Mouse (Mus musculus) liver, postnatal 0 days (tissue): ENCODE measurements around the gene Agmat. TPM values are rescaled to one million over a fixed set of nuclear protein-coding genes. Genes with fewer than 3 reads are reported as not detected.
A peak's percentile ranks its signal among the peaks of the same experiment; 100 is the strongest.

Source experiments
- ATAC-seq: fragments of 200-750 bp; cut with Nextera tagmentation; 2 replicates; pipeline ENCODE4 v1.8.0; 2017; ENCODE audit warnings: mild to moderate bottlenecking, moderate library complexity
- DNase-seq: peaks from one replicate; pipeline ENCODE4 v3.0.0-alpha.2; 2016
- H3K27ac ChIP-seq: fragments of 300-500 bp; sonication (generic); 2 replicates; pipeline ENCODE4 v1.5.1; 2014; ENCODE audit warnings: antibody characterized with exemption, moderate library complexity, mild to moderate bottlenecking, low read depth
- H3K27me3 ChIP-seq: fragments of 300-500 bp; sonication (generic); 2 replicates; pipeline ENCODE4 v1.6.1; 2014; ENCODE audit warnings: low read length, control low read depth, mixed read lengths; ENCODE audit not compliant: insufficient read depth
- H3K36me3 ChIP-seq: fragments of 300-500 bp; sonication (generic); replicated peaks from 2 replicates; pipeline ENCODE4 v1.6.1; 2014; ENCODE audit warnings: mild to moderate bottlenecking, control low read depth, low read length, moderate library complexity, mixed read lengths; ENCODE audit not compliant: insufficient read depth
- H3K4me1 ChIP-seq: fragments of 300-500 bp; sonication (generic); 2 replicates; pipeline ENCODE4 v1.6.1; 2014; ENCODE audit warnings: antibody characterized with exemption, mild to moderate bottlenecking, control low read depth; ENCODE audit not compliant: insufficient read depth
- H3K4me2 ChIP-seq: fragments of 300-500 bp; sonication (generic); 2 replicates; pipeline ENCODE4 v1.6.1; 2014; ENCODE audit warnings: low read depth, mild to moderate bottlenecking, low read length, moderate library complexity, mixed read lengths
- H3K4me3 ChIP-seq: fragments of 300-500 bp; sonication (generic); 2 replicates; pipeline ENCODE4 v1.5.1; 2014; ENCODE audit warnings: low read depth, low read length
- H3K9ac ChIP-seq: fragments of 300-500 bp; sonication (generic); replicated peaks from 2 replicates; pipeline ENCODE4 v1.6.1; 2014; ENCODE audit warnings: mild to moderate bottlenecking, moderate library complexity
- H3K9me3 ChIP-seq: fragments of 300-500 bp; sonication (generic); 2 replicates; pipeline ENCODE4 v1.6.1; 2016; ENCODE audit warnings: mild to moderate bottlenecking, control low read depth, low read length, mixed read lengths
- CTCF ChIP-seq: sonication (generic); IDR thresholded peaks from 2 replicates; pipeline ENCODE4 v1.5.1; 2016; ENCODE audit warnings: antibody characterized with exemption, low read depth
- EP300 ChIP-seq: IDR thresholded peaks from 2 replicates; pipeline ENCODE4 v1.6.1; 2016; ENCODE audit warnings: antibody characterized with exemption, low read depth, mild to moderate bottlenecking
- WGBS: fragments of 180-500 bp; shearing (Covaris S2); extraction: QIAGEN DNeasy Blood & Tissue Kit; methylation state at CpG from one replicate; pipeline ENCODE4 v1.1.7; 2014; ENCODE audit not compliant: insufficient replicate concordance; 5-methylcytosine and 5-hydroxymethylcytosine counted together
- polyA plus RNA-seq: library from polyadenylated mRNA; unstranded; fragments of >200 nt; fragmentation: Nextera tagmentation; extraction: Ambion mirVana; gene quantifications from 2 replicates; pipeline ENCODE4 v1.2.1, GENCODE M21; 2015

The Agmat gene
- polyA plus RNA-seq, 1 experiment from 2014 or later: 105 TPM

DNA sequence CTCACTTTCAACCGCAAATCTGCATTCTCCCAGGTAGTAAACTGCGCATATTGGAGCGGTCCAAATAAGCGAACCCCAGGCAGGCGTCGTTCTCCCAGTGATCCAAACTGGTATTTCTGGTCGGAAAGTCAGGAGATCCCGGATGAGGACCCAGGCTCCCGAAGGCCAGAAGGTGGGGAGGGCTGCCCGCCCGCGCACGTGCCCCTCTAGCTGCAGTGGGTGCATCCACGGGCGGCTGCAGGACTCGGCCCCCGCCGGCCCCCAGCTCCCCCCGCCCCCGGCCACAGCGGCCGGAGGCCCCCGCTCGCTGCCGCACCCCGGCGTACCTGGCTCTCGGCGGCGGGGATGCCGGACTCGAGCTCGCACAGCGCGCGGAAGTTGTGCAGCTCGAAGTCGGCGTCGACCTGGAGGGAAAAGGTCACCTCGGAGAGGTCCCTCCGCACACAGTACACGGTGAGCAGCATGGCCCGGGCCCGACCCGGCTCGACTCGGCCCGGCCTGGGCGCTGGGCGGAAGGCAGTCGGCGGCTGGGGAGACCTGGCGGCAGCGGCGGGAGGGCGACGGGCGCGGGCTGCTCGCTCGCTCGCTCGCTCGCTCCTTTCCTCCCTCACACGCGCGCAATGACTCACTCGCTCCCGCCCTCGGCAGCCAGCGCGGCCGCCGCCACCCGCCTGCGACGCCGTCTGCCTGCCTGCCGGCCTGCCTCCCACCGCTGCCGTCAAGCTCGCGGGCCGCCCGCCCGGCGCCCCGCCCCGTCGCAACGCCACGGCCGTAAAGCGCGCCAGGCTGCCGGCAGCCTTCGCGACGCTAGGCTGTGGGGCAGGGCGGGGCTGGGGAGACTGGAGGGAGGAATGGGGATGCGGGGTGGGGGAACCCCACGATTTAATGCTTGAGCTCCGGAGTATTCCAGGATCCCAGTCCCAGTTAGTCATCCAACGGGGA, 23.5 kb upstream of the Agmat start, which contains the start of gene Ddi2:
Gene Ddi2, minus strand, starts transcription at position 689 of the 942 bp plus-strand sequence.
- WGBS: under 1% methylated on average over 94 of the region's 105 CpGs
- peak; percentile 84 for ATAC-seq
- H3K36me3 ChIP-seq: peaks cover 8% of the 10 kb centered on the region
- H3K4me2 ChIP-seq: peak within 1 kb of the TSS; percentile 92
- peak within 1 kb of the TSS; percentile 97 for H3K9ac ChIP-seq
- H3K4me1 ChIP-seq: peaks cover 45% of the 10 kb centered on the region
- H3K4me3 ChIP-seq: peak within 1 kb of the TSS; percentile 97
- no peaks in the 10 kb centered on the region for H3K9me3 ChIP-seq
- no peaks in the 10 kb centered on the region for H3K27me3 ChIP-seq
- peak; percentile 94 for DNase-seq
- H3K27ac ChIP-seq: peak within 1 kb of the TSS; percentile 100
- TF ChIP-seq EP300: no peak
- TF ChIP-seq CTCF: no peak

DNA sequence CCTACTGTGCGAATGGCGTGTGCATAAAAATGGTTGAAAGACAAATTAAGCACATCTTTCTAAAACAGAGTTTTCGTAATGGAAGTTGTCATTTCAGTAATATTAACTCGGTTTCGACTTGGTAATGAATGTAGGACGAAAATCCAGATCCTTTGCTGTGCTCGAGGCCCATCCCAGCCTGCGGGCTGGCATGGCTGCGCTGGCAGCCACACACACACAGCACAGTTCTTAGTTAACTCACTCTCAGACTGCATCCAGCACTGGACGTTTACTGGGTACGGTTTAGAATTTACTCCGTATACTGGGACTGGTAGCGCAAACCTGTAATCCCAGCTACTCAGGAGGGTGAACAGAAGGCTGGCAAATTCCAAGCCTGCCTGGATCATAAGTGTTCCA, 22.8 kb upstream of the Agmat start:
- Histone ChIP-seq H3K36me3 (peaks cover 8% of the 10 kb centered on the region), H3K9me3 (no peaks in the 10 kb centered on the region), H3K27me3 (no peaks in the 10 kb centered on the region), H3K9ac (peak overlapping the region; percentile 97), H3K27ac (peak overlapping the region; percentile 100), H3K4me2 (peak overlapping the region; percentile 92), H3K4me3 (peak overlapping the region; percentile 97), H3K4me1 (peaks cover 48% of the 10 kb centered on the region)
- WGBS: 8% methylated on average over 13 of the region's 13 CpGs
- no peak for DNase-seq
- TF ChIP-seq EP300 (no peak), CTCF (no peak)
- ATAC-seq: peak; percentile 21; the same call in 1 of the 2 replicates

DNA sequence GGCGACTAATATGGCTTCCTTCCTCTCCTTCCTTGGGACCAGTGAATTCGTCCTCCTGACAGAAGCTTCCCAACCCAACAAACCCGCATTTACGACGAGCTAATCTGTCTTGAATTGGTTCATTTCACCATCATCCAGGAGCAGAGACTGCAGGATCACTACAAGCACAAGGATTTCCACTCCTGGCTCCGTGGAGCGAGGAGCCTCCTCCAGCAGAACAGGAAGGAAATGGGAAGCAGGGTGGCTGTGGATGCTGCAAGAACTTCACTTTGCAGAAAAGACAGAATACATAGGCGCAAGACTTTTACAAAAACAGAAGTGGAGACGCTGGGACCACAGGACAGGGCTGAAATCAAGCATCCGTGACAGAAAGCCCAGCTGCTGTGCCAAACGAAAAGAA, 21.9 kb upstream of the Agmat start:
- peak overlapping the region; percentile 92 for H3K4me2 ChIP-seq
- 44% methylated on average over 11 of the region's 11 CpGs for WGBS
- 0 out of 2 replicates have a peak overlapping the region, but pooled peaks have one; percentile 35 for H3K9ac ChIP-seq
- H3K4me1 ChIP-seq: peaks cover 45% of the 10 kb centered on the region
- ATAC-seq: no peak
- no peak for DNase-seq
- H3K27me3 ChIP-seq: no peaks in the 10 kb centered on the region
- TF ChIP-seq EP300: no peak
- no peak for TF ChIP-seq CTCF
- no peaks in the 10 kb centered on the region for H3K9me3 ChIP-seq
- H3K36me3 ChIP-seq: peaks cover 8% of the 10 kb centered on the region
- no peak overlapping the region for H3K4me3 ChIP-seq
- H3K27ac ChIP-seq: peak overlapping the region; percentile 58

DNA sequence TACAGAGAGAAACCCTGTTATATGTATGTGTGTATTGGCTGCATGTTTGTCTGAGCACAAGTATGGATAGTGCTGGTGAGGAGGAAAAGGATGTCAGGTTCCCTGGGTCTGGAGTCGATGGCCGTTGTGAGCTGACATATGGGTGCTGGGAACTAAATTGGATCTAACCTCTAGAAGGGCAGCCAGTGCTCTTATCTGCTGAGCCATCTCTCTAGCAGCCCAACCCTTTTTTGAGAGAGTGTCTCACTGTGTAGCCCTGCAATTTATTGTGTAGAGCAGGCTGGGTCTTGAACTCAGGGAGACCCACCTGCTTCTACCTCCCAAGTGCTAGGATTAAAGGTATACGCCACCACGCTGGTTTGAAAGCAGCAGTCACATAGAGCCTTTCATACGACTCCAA, 21.2 kb upstream of the Agmat start:
- no peak for ATAC-seq
- TF ChIP-seq CTCF (no peak), EP300 (no peak)
- no peak for DNase-seq
- no peak overlapping the region for H3K9ac ChIP-seq
- H3K4me2 ChIP-seq: no peak overlapping the region
- no peaks in the 10 kb centered on the region for H3K27me3 ChIP-seq
- peaks cover 3% of the 10 kb centered on the region for H3K36me3 ChIP-seq
- H3K4me3 ChIP-seq: no peak overlapping the region
- H3K4me1 ChIP-seq: peaks cover 44% of the 10 kb centered on the region
- no peaks in the 10 kb centered on the region for H3K9me3 ChIP-seq
- peak overlapping the region; percentile 58 for H3K27ac ChIP-seq
- 68% methylated on average over 5 of the region's 5 CpGs for WGBS

DNA sequence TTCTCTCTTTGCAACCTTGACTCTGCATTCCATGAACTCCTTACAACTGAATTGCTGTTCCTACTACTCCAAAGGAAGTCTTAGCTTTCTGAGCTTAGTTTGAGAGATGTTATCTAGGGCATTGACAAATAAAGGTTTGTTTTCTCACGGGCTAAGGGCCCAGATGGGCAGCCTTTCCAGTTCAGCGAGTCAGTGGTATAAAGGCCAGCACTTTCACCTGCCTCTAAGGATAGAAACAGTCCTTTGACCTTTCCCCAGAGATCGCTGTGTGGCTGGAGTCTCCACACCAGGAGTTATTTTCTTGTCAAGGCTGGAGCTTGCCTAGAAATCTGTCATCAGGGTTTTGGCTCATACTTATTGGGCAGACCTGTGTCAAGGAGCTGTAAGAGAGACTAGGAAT, 20.7 kb upstream of the Agmat start:
- no peaks in the 10 kb centered on the region for H3K27me3 ChIP-seq
- H3K9me3 ChIP-seq: no peaks in the 10 kb centered on the region
- no peaks in the 10 kb centered on the region for H3K36me3 ChIP-seq
- H3K27ac ChIP-seq: peak overlapping the region; percentile 58
- 48% methylated on average over 3 of the region's 3 CpGs for WGBS
- H3K4me2 ChIP-seq: no peak overlapping the region
- H3K4me1 ChIP-seq: peaks cover 42% of the 10 kb centered on the region
- no peak overlapping the region for H3K9ac ChIP-seq
- ATAC-seq: no peak
- DNase-seq: no peak
- no peak for TF ChIP-seq CTCF
- 0 out of 2 replicates have a peak, but pooled peaks have one; percentile 13 for TF ChIP-seq EP300
- H3K4me3 ChIP-seq: no peak overlapping the region

DNA sequence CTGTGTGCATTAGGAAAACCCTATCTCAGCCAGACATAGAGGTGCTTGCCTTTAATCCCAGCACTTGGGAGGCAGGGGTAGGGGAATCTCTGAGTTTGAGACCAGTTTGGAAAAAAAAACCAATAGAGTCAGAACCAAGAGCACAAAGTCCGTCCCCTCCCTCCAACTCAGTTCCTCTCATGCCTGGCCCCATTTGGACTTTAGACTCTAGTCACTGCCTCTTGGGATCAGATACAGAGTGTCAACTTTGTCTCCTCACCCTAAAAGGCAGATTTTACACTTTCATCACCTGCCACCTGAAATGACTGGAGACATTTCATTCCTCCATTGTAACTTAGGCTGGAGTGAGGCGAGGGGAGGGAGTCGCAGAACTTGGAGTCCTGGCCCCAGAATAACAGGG, 17.2 kb upstream of the Agmat start:
- H3K9ac ChIP-seq: no peak overlapping the region
- peak; percentile 68 for ATAC-seq
- H3K27ac ChIP-seq: peak overlapping the region; percentile 92
- peak; percentile 57; the same call in 1 of the 2 replicates for TF ChIP-seq EP300
- TF ChIP-seq CTCF: no peak
- WGBS: 66% methylated on average over 3 of the region's 3 CpGs
- H3K36me3 ChIP-seq: no peaks in the 10 kb centered on the region
- no peaks in the 10 kb centered on the region for H3K27me3 ChIP-seq
- 0 out of 2 replicates have a peak overlapping the region, but pooled peaks have one; percentile 1 for H3K4me2 ChIP-seq
- peak; percentile 33 for DNase-seq
- H3K9me3 ChIP-seq: no peaks in the 10 kb centered on the region
- no peak overlapping the region for H3K4me3 ChIP-seq
- H3K4me1 ChIP-seq: peaks cover 37% of the 10 kb centered on the region
